ENCODE assay signal across 8 mouse cellular contexts in the genomic region with DNA sequence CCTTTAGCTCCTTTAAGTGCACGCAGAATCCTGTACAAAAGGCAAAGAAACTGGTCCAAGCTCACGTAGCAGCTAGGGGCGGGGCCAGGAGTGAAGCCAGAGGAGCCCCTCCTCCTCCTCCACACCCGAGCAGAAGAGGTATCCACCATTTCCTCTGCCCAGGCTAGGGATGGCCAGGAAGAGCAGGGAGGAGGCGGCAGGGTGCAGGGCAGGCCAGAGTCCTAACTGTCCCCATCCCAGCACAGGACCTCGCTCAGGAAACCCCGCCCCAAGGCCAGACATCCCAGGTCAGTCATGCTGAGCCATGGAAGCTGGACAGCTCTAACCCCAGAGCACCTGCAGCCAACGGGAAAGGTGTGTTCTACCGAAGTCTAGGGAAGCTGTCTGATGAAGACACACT. TPM values are rescaled to one million over a fixed set of nuclear protein-coding genes. Genes with fewer than 3 reads are reported as not detected.
DNase-seq lines count a peak whose midpoint lies in the region; ATAC-seq and TF ChIP-seq lines count a peak whose summit lies in the region.

No protein-coding gene starts in this region.

- H3K9me3 ChIP-seq in E14TG2a.4 (ENCODE audit: low read length): no peaks in the 10 kb centered on the region
- H3K9me3 ChIP-seq in heart, postnatal 0 days (replicated peaks; ENCODE audit: control insufficient read depth, low read length): no peaks in the 10 kb centered on the region
- no peaks in the 10 kb centered on the region for H3K9me3 ChIP-seq in limb, embryonic 11.5 days (ENCODE audit: control insufficient read depth, low read length)

- no peak overlapping the region; the same call in 1 of the 2 replicates for H3K9ac ChIP-seq in heart, postnatal 0 days (replicated peaks; ENCODE audit: low read depth, low read length)
- H3K9ac ChIP-seq in limb, embryonic 11.5 days (ENCODE audit: low read length): peak overlapping the region; percentile 27; the same call in 1 of the 2 replicates

- H3ac ChIP-seq in myocyte (ENCODE audit: control insufficient read depth, insufficient read length): no peak overlapping the region

- peaks cover 26% of the 10 kb centered on the region for H3K79me2 ChIP-seq in myocyte (ENCODE audit: control insufficient read depth, insufficient read depth)

- 32% methylated on average over 9 of the region's 9 CpGs for WGBS in heart, postnatal 0 days
- 20% methylated on average over 9 of the region's 9 CpGs for WGBS in limb, embryonic 11.5 days

- peak; percentile 40 for DNase-seq in embryo, embryonic 11 days
- peak; percentile 30 for DNase-seq in heart, postnatal 0 days (ENCODE audit: low spot score)
- no peak for DNase-seq in limb, embryonic 11.5 days (ENCODE audit: low spot score)
- no peak for DNase-seq in cerebellum, adult 8-10 months
- DNase-seq in gastrocnemius, postnatal 25 days: no peak
- DNase-seq in layer of hippocampus, adult 2 months (ENCODE audit: low spot score in 2 of 2): no peak

- no peak for TF ChIP-seq POLR2A in myocyte (IDR thresholded peaks at IDR 0.05; ENCODE audit: insufficient read length, low read depth)

- ATAC-seq in heart, postnatal 0 days (ENCODE audit: insufficient read depth, low read depth): no peak; the same call in 1 of the 2 replicates
- no peak for ATAC-seq in limb, embryonic 11.5 days (ENCODE audit: insufficient number of reproducible peaks, low FRiP score, low TSS enrichment, low read depth)

- H3K4me1 ChIP-seq in E14TG2a.4 (replicated peaks; ENCODE audit: low read depth, low read length): peaks cover 77% of the 10 kb centered on the region
- peaks cover 4% of the 10 kb centered on the region; the same call in 1 of the 2 replicates for H3K4me1 ChIP-seq in heart, postnatal 0 days (ENCODE audit: control insufficient read depth, insufficient read depth)
- H3K4me1 ChIP-seq in limb, embryonic 11.5 days (ENCODE audit: control insufficient read depth, insufficient read depth, low read length): peaks cover 6% of the 10 kb centered on the region; the same call in 1 of the 2 replicates

- H3K27me3 ChIP-seq in E14TG2a.4 (ENCODE audit: insufficient read depth, low read length): peaks cover 24% of the 10 kb centered on the region
- no peaks in the 10 kb centered on the region for H3K27me3 ChIP-seq in heart, postnatal 0 days (ENCODE audit: control insufficient read depth, insufficient read depth, low read length)
- 0 out of 2 replicates have a peak, but pooled peaks cover 2% of the 10 kb centered on the region for H3K27me3 ChIP-seq in limb, embryonic 11.5 days (ENCODE audit: control insufficient read depth, insufficient read depth, low read length)
- H3K27me3 ChIP-seq in myocyte (ENCODE audit: control insufficient read depth, insufficient read depth, insufficient read length): no peaks in the 10 kb centered on the region

- H3K4me3 ChIP-seq in E14TG2a.4 (replicated peaks; ENCODE audit: low read length) (peak overlapping the region; percentile 60), myocyte (no peak overlapping the region)
- peak overlapping the region; percentile 26; the same call in 1 of the 2 replicates for H3K4me3 ChIP-seq in heart, postnatal 0 days (ENCODE audit: low read depth, low read length)
- no peak overlapping the region for H3K4me3 ChIP-seq in limb, embryonic 11.5 days (ENCODE audit: low read depth, low read length)
- no peak overlapping the region for H3K4me3 ChIP-seq in layer of hippocampus, adult 2 months

- TF ChIP-seq EP300 in heart, postnatal 0 days (IDR thresholded peaks at IDR 0.05; ENCODE audit: low read depth): no peak

- peak overlapping the region; percentile 87 for H3K4me2 ChIP-seq in heart, postnatal 0 days (ENCODE audit: low read depth, low read length)
- peak overlapping the region; percentile 18; the same call in 1 of the 2 replicates for H3K4me2 ChIP-seq in limb, embryonic 11.5 days (ENCODE audit: low read depth, severe bottlenecking)
- peak overlapping the region; percentile 49 for H3K4me2 ChIP-seq in myocyte (ENCODE audit: low read depth)

- peaks cover 11% of the 10 kb centered on the region for H3K36me3 ChIP-seq in E14TG2a.4 (ENCODE audit: insufficient read depth, low read length)
- peaks cover 24% of the 10 kb centered on the region for H3K36me3 ChIP-seq in heart, postnatal 0 days (replicated peaks; ENCODE audit: control insufficient read depth, insufficient read depth, low read length)
- no peaks in the 10 kb centered on the region for H3K36me3 ChIP-seq in limb, embryonic 11.5 days (ENCODE audit: control insufficient read depth, insufficient read depth, low read length)
- peaks cover 14% of the 10 kb centered on the region for H3K36me3 ChIP-seq in myocyte (ENCODE audit: control insufficient read depth, insufficient read depth)

- no peak for TF ChIP-seq CTCF in E14TG2a.4 (conservative IDR thresholded peaks at IDR 0.05; ENCODE audit: low read length)
- TF ChIP-seq CTCF in heart, postnatal 0 days (IDR thresholded peaks at IDR 0.05; ENCODE audit: low read depth): no peak
- no peak for TF ChIP-seq CTCF in layer of hippocampus, adult 2 months (conservative IDR thresholded peaks at IDR 0.05)

- peak overlapping the region; percentile 64 for H3K27ac ChIP-seq in heart, postnatal 0 days (ENCODE audit: low read depth)
- H3K27ac ChIP-seq in limb, embryonic 11.5 days (replicated peaks; ENCODE audit: low read depth, low read length): no peak overlapping the region
- no peak overlapping the region for H3K27ac ChIP-seq in layer of hippocampus, adult 2 months

TF ChIP-seq in myocyte, 11 proteins besides CTCF, POLR2A, EP300 and RAD21:
- TF ChIP-seq REST (IDR thresholded peaks at IDR 0.05; ENCODE audit: insufficient read depth, insufficient read length): no peak
- no peak for TF ChIP-seq POLR2AphosphoS2 (IDR thresholded peaks at IDR 0.05; ENCODE audit: insufficient read length, low read depth)
- TF ChIP-seq SRF (IDR thresholded peaks at IDR 0.05; ENCODE audit: control insufficient read depth, insufficient read length, low read depth): no peak
- TF ChIP-seq TCF12 (IDR thresholded peaks at IDR 0.05; ENCODE audit: insufficient read depth, poor library complexity, severe bottlenecking): no peak
- no peak for TF ChIP-seq MYOD1 (IDR thresholded peaks at IDR 0.05; ENCODE audit: control insufficient read depth in 1 of 3, insufficient read length in 2 of 3, low read depth in 2 of 3)
- no peak for TF ChIP-seq USF1 (IDR thresholded peaks at IDR 0.05; ENCODE audit: low read depth)
- no peak for TF ChIP-seq CEBPB (IDR thresholded peaks at IDR 0.05; ENCODE audit: insufficient read depth, poor library complexity, severe bottlenecking)
- no peak for TF ChIP-seq E2F4 (IDR thresholded peaks at IDR 0.05; ENCODE audit: insufficient read depth)
- no peak for TF ChIP-seq TCF3 (IDR thresholded peaks at IDR 0.05; ENCODE audit: insufficient read length, low read depth)

RNA-seq across cellular contexts. Expression of gene Cdc42ep2, which starts 2.9 kb away (rescaled TPM):
- total RNA-seq in heart, postnatal 0 days (2014; rRNA removed; ENCODE audit: low replicate concordance): 15.7 and 17.4 TPM in 2 replicates
- polyA plus RNA-seq in heart, postnatal 0 days (2015; fragmentation: Nextera tagmentation; extraction: Ambion mirVana): 8.8 and 9.5 TPM in 2 replicates
- 1.5 and 2.2 TPM in 2 replicates for polyA plus RNA-seq in limb, embryonic 11.5 days (2014; fragmentation: Nextera tagmentation; extraction: Ambion mirVana)
- polyA plus RNA-seq in myocyte (2012; fragmentation: generic; extraction: Trizol): 16.2 TPM
- total RNA-seq in gastrocnemius, postnatal 25 days (2021): 10 to 100 TPM; 12.0 to 13.0 TPM
- 1 to 10 TPM; 3.4 to 3.8 TPM for total RNA-seq in layer of hippocampus, adult 2 months (2021)

RNA-seq across cellular contexts. Expression of gene Dpf2, which starts 8.9 kb away (rescaled TPM):
- 57.8 and 91.8 TPM in 2 replicates for total RNA-seq in heart, postnatal 0 days (2014; rRNA removed; ENCODE audit: low replicate concordance)
- 60.5 and 61.4 TPM in 2 replicates for polyA plus RNA-seq in heart, postnatal 0 days (2015; fragmentation: Nextera tagmentation; extraction: Ambion mirVana)
- 209 and 218 TPM in 2 replicates for polyA plus RNA-seq in limb, embryonic 11.5 days (2014; fragmentation: Nextera tagmentation; extraction: Ambion mirVana)
- polyA plus RNA-seq in myocyte (2012; fragmentation: generic; extraction: Trizol): 78.5 TPM
- 10 to 100 TPM; 80.6 to 83.5 TPM for total RNA-seq in gastrocnemius, postnatal 25 days (2021)
- total RNA-seq in layer of hippocampus, adult 2 months (2021): 10 to 100 TPM; 94.1 to 95.3 TPM

RNA-seq across cellular contexts. Expression of gene Tigd3, which starts 27.8 kb away (rescaled TPM):
- 0.81 and 3.3 TPM in 2 replicates for total RNA-seq in heart, postnatal 0 days (2014; rRNA removed; ENCODE audit: low replicate concordance)
- 0.85 and 0.91 TPM in 2 replicates for polyA plus RNA-seq in heart, postnatal 0 days (2015; fragmentation: Nextera tagmentation; extraction: Ambion mirVana)
- 4.7 and 5.1 TPM in 2 replicates for polyA plus RNA-seq in limb, embryonic 11.5 days (2014; fragmentation: Nextera tagmentation; extraction: Ambion mirVana)
- 0.31 TPM for polyA plus RNA-seq in myocyte (2012; fragmentation: generic; extraction: Trizol)
- total RNA-seq in gastrocnemius, postnatal 25 days (2021): under 1 TPM; 0.15 to 0.35 TPM
- total RNA-seq in layer of hippocampus, adult 2 months (2021): 1 to 10 TPM; 2.5 to 3.2 TPM

RNA-seq across cellular contexts. Expression of gene Pola2, which starts 42.3 kb away (rescaled TPM):
- 44.7 and 64.3 TPM in 2 replicates for total RNA-seq in heart, postnatal 0 days (2014; rRNA removed; ENCODE audit: low replicate concordance)
- polyA plus RNA-seq in heart, postnatal 0 days (2015; fragmentation: Nextera tagmentation; extraction: Ambion mirVana): 32.7 and 34.1 TPM in 2 replicates
- polyA plus RNA-seq in limb, embryonic 11.5 days (2014; fragmentation: Nextera tagmentation; extraction: Ambion mirVana): 109 and 111 TPM in 2 replicates
- polyA plus RNA-seq in myocyte (2012; fragmentation: generic; extraction: Trizol): 11.9 TPM
- total RNA-seq in gastrocnemius, postnatal 25 days (2021): 10 to 100 TPM in 1 of 2 experiments, 1 to 10 TPM in 1; 9.2 to 10.8 TPM
- total RNA-seq in layer of hippocampus, adult 2 months (2021): 1 to 10 TPM; 6.2 to 6.6 TPM

RNA-seq across cellular contexts. Expression of gene Slc25a45, which starts 44.1 kb away (rescaled TPM):
- 3.1 and 4.8 TPM in 2 replicates for total RNA-seq in heart, postnatal 0 days (2014; rRNA removed; ENCODE audit: low replicate concordance)
- polyA plus RNA-seq in heart, postnatal 0 days (2015; fragmentation: Nextera tagmentation; extraction: Ambion mirVana): 2.8 and 2.9 TPM in 2 replicates
- 1.5 TPM in 2 replicates for polyA plus RNA-seq in limb, embryonic 11.5 days (2014; fragmentation: Nextera tagmentation; extraction: Ambion mirVana)
- 5.2 TPM for polyA plus RNA-seq in myocyte (2012; fragmentation: generic; extraction: Trizol)
- total RNA-seq in gastrocnemius, postnatal 25 days (2021): 1 to 10 TPM in 1 of 2 experiments, under 1 TPM in 1; 0.59 to 1.3 TPM
- 1 to 10 TPM; 3.5 to 3.6 TPM for total RNA-seq in layer of hippocampus, adult 2 months (2021)

Comparison
In these comparisons a context has a peak if more than half of its experiments do, and no peak if none do; other contexts are left out.
1. H3K4me3 ChIP-seq: peak in E14TG2a.4 (single experiment) and heart, postnatal 0 days (single experiment); none in limb, embryonic 11.5 days (single experiment), myocyte (single experiment) and layer of hippocampus, adult 2 months (single experiment).
2. DNase-seq: peak in embryo, embryonic 11 days (single experiment) and heart, postnatal 0 days (single experiment); none in limb, embryonic 11.5 days (single experiment), cerebellum, adult 8-10 months (single experiment), gastrocnemius, postnatal 25 days (single experiment) and layer of hippocampus, adult 2 months (0 of 2).
3. H3K4me2 ChIP-seq: peak in every context shown above with its lines; median percentile 87 in heart, postnatal 0 days; 49 in myocyte; 18 in limb, embryonic 11.5 days.